Mouse (Mus musculus): ENCODE data around the gene Hdac11. TPM values are rescaled to one million over a fixed set of nuclear protein-coding genes. Genes with fewer than 3 reads are reported as not detected.

The Hdac11 gene
- total RNA-seq, 1 experiment from 2014 or later, result 1.7 TPM

DNA sequence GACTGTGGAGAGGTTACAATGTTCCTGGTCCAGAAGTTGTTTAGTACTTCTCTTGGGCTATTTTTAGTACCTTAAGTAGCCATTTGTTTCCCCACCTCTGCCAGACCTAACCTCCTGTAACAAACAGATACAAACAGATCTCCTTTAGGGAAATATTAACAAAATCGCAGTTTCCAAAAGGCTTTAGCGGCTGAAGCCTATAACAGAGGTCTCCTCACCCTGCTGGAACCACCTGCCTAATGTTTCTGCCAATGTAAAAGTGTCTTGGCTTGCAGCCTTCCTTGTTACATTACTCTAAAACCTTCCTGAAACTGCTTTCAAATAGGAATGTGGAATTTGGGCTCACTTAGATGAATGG, 31.3 kb upstream of the Hdac11 start:
- no peak for ATAC-seq (ENCODE audit: extremely low read depth, insufficient number of reproducible peaks, low FRiP score, poor library complexity, severe bottlenecking)

DNA sequence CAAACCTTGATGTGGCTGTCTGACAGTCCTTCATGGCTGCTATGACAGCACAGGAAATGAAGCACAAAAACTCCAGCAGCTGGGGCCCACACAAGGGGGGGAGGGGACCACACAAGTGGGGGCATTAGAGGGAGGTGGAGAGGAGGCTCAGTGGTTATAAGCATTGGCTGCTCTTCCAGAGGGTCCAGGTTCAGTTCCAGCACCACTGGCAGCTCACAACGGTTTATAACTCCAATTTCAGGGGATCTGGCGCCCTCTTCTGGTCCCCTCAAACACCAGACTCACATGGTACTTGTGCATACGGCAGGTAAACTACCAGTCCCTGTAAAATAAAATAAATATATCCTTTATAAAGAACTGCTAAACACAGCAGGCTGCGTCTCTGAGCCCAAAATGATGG, 27.5 kb upstream of the Hdac11 start:
- no peak for ATAC-seq (ENCODE audit: extremely low read depth, insufficient number of reproducible peaks, low FRiP score, poor library complexity, severe bottlenecking)

- no peak for ATAC-seq (ENCODE audit: extremely low read depth, insufficient number of reproducible peaks, low FRiP score, poor library complexity, severe bottlenecking)
These were observed 25.6 kb upstream of the Hdac11 start for GRCm38 (mm10) chr6:91130856-91131255.

GRCm38 (mm10) chr6:91137343-91137956, 19.0 kb upstream of the Hdac11 start:
- ATAC-seq (ENCODE audit: extremely low read depth, insufficient number of reproducible peaks, low FRiP score, poor library complexity, severe bottlenecking), result no peak

- ATAC-seq (ENCODE audit: extremely low read depth, insufficient number of reproducible peaks, low FRiP score, poor library complexity, severe bottlenecking), result peak; percentile 76
These were observed 16.6 kb upstream of the Hdac11 start for GRCm38 (mm10) chr6:91139846-91140245.

- ATAC-seq (ENCODE audit: extremely low read depth, insufficient number of reproducible peaks, low FRiP score, poor library complexity, severe bottlenecking), result no peak
These were observed 11.4 kb upstream of the Hdac11 start for GRCm38 (mm10) chr6:91145056-91145455.

DNA sequence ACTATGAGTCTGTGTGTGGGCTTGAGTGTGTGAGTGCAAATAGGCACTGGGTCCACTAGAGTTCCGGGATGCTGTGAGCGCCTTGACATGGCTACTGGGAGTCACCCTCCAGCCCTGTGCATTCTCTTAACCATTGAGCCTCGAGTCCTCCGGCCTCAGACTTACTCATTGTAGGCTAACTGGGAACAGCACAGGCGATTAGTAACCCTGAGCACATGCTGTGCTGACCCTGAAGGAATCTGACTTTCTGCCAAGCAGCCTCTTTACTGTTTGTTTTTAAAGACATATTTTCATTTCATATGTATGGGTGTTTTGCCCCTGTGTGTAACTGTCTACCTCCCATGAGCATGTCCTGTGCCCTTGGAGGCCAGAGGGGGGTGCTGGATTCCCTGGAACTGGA, 10.9 kb upstream of the Hdac11 start:
- ATAC-seq (ENCODE audit: extremely low read depth, insufficient number of reproducible peaks, low FRiP score, poor library complexity, severe bottlenecking), result no peak

GRCm38 (mm10) chr6:91146443-91147151, 9.9 kb upstream of the Hdac11 start:
- no peak for ATAC-seq (ENCODE audit: extremely low read depth, insufficient number of reproducible peaks, low FRiP score, poor library complexity, severe bottlenecking)

DNA sequence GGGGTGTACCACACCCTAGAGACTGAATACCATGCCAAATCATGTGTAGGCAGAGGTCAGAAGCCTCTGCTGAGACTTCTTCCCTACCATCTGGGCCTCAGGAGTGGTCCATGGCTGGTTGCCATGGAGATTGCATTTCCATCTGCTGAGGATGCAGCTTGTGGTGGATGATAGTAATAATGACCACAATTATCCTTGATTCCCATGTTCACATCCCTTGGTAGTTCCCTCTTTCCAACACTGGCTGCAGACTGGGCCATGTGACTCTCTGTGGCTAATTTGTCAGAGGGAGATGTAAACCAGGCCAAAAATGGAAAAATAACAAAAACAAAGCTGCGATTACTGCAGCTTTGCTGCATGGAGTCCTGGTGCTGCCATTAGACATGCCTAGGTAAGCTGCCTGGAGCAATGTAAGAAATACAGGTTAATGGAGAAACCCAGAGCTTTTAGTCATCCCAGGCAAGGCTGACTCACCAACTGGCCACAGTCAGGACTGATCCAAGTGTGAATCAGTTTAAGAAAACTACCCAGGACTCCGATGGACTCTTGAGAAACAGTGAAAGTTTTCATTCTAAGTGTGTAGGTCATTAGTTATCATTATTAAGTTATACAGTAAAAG, 9.2 kb upstream of the Hdac11 start:
- no peak for ATAC-seq (ENCODE audit: extremely low read depth, insufficient number of reproducible peaks, low FRiP score, poor library complexity, severe bottlenecking)

DNA sequence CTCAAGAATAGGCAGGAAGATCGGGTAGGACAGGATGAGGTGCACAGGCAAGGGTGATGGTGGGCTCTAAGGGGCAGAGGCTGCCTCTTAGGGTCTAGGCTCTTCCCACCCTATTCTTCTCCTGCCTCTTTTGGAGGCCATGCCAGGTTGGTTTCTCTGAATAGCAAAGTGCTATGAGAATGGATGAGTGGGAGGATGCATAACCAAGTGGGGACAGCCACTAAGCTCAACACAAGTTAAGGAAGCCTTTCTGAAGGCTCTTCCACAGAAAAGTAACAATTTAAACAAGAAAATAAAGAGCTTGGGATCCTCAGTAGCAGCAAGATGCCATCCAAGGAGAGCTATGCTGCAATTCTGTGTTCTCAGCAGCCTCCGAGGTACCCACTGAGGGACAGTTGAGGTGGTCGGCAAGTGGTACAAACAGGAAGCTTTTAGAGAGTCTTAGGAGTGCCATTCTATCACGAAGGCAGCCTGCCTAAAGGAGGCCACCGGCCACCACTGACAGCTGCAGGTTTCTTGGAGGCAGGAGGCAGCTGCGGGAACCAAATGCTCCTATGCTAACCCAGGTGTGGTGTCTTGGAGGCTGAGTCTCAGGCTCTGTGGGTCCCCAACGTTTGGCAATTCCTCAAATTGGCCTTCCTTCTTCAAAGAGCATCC, 3.4 kb upstream of the Hdac11 start:
- ATAC-seq (ENCODE audit: extremely low read depth, insufficient number of reproducible peaks, low FRiP score, poor library complexity, severe bottlenecking), result no peak

GRCm38 (mm10) chr6:91153549-91154064, 2.9 kb upstream of the Hdac11 start:
- ATAC-seq (ENCODE audit: extremely low read depth, insufficient number of reproducible peaks, low FRiP score, poor library complexity, severe bottlenecking), result peak; percentile 62; the same call in 1 of the 2 replicates

DNA sequence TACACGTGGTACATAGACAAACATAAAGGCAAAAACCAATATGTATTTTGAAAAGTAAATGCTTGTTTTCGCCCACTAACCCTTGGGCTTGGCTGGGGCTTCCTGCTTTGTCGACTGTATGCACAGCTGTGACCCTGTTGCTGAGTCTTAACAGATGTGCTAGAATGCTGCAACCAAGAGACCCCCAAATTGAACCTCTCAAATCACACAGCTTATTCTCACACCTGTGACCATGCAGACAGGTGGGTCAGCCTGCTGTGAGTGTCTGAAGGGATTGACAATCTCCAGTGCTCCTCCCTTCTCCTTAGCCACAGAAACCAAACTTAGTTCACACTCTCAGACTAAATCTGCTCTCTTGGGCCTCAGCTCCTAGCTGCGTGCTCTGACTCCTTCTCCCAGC, 1.8 kb upstream of the Hdac11 start:
- no peak for ATAC-seq (ENCODE audit: extremely low read depth, insufficient number of reproducible peaks, low FRiP score, poor library complexity, severe bottlenecking)

- no peak for ATAC-seq (ENCODE audit: extremely low read depth, insufficient number of reproducible peaks, low FRiP score, poor library complexity, severe bottlenecking)
These were observed 1.2 kb upstream of the Hdac11 start for GRCm38 (mm10) chr6:91155286-91155685.

DNA sequence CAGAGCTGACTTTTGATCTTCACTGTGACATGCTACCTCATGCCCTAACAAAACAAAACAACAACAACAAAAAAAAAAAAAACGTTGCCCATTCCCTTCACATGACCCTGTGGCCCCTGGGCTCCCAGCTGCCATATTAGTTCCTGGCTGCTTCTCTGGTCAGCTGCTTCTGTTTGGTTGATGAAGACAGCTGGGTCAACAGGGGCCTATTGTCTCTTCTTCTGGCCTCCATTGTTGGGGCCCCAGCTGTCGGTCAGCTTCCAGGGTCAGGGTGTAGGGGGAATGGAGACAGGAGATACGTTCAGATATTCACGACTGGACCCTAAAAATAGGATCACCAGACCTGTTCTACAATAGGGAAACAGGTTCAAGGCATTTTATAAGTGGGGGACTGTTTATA, 403 bp upstream of the Hdac11 start:
- no peak for ATAC-seq (ENCODE audit: extremely low read depth, insufficient number of reproducible peaks, low FRiP score, poor library complexity, severe bottlenecking)

DNA sequence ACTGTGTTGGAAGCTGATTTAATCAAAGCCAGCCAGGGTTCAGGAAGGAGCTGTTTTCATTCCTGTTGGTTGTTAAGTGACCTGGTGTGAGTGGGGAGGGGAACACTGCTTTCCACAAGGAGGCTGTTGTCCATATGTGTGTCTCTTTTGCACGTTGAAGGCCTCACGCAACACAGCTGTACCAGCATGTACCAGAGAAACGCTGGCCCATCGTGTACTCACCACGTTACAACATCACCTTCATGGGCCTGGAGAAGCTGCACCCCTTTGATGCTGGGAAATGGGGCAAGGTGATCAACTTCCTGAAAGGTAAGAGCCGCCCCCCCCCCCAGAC, 739 bp downstream of the Hdac11 start:
- no peak for ATAC-seq (ENCODE audit: extremely low read depth, insufficient number of reproducible peaks, low FRiP score, poor library complexity, severe bottlenecking)

DNA sequence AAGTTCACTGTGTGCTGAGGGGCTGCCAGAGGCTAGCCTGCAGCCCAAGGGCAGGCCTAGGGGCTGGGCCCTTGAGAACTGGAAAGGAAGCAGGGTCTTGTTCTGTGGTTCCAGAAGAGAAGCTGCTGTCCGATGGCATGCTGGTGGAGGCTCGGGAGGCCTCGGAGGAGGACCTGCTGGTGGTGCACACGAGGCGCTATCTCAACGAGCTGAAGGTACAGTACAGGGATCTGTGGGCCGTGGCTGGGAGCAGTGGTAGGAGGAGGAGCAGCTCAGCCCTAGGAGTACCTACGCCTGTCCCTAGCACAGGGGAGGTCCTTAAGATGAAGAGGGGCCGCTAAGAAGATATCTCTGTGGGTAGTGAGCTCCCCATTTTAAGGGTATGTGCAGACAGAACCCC, 2.6 kb downstream of the Hdac11 start:
- ATAC-seq (ENCODE audit: extremely low read depth, insufficient number of reproducible peaks, low FRiP score, poor library complexity, severe bottlenecking), result no peak

- no peak for ATAC-seq (ENCODE audit: extremely low read depth, insufficient number of reproducible peaks, low FRiP score, poor library complexity, severe bottlenecking)
These were observed 3.9 kb downstream of the Hdac11 start for GRCm38 (mm10) chr6:91160399-91160798.

GRCm38 (mm10) chr6:91160976-91161375, 4.5 kb downstream of the Hdac11 start:
- ATAC-seq (ENCODE audit: extremely low read depth, insufficient number of reproducible peaks, low FRiP score, poor library complexity, severe bottlenecking), result no peak

DNA sequence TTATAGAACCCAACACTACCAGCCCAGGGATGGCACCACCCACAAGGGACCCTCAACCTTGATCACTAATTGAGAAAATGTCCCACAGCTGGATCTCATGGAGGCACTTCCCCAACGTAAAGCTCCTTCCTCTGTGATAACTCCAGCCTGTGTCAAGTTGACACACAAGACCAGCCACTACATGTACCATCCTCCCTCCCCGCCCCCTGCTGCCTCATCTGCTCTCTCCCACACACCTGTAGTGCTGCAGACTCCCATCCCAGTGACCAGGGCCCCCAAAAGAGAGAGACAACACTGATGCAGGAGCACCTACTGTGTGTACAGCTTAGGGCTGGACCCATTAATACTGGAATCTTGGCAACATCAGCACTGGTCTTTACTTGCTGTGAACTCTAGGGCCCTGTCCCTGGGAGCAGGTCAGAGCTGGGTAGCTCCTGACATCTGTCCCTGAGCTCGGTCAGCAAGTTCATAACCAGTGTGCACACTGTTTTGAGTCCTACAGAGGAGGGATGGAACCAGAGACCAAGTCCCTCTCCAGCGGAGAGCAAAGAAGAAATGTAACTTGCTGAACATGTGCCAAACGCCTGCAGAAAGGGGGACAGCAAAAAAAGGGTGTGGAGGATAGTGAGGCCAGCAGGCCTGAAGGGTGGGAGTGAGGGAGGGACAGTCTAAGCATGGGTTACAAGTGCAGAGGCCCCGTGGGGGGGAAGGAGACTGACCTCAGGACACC, 5.2 kb downstream of the Hdac11 start:
- ATAC-seq (ENCODE audit: extremely low read depth, insufficient number of reproducible peaks, low FRiP score, poor library complexity, severe bottlenecking), result no peak
